Mouse (Mus musculus) urinary bladder, postnatal 14 days (tissue): ENCODE data around the gene Mpl.

Experiments
- DNase-seq: peaks from one replicate; pipeline ENCODE4 v3.0.0; 2021; ENCODE audit warnings: low spot score

Gene Mpl

DNA sequence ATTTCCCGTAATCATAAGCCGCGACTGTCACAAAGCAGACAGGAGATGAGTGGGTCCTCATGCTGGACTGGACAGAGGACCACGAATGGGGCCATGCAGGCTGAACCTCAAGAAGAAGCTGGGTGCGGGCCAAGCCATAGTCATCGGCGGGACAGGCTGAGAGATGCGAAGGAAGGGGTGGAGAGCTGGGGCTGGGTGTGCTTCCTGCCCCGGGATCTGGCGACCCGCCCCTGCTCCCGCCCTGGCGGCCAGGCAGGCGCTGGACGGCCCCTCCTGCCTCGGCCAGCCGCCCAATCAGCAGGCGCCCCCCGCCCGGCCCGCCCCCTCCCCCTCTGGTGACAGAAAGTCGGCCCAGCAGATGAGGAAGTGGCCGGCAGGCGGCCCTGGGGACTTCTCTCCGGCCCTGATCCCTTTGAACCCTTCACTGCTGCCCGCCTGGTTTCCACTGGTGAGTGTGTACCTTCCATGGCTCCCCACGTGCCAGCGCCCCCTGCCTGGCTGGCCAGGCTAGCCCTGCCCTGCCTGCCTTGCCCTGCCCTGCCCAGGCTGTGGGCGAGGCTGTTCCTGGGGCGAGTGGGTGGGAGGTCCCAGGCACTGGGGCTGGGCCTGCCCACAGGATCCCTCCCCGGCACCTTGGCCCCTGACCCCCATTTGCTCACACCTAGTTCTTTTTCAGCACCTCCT, 29.4 kb downstream of the Mpl start, which contains the start of gene Elovl1:
TSS of gene Elovl1 (plus strand) at position 326 of the 684 bp plus-strand sequence.
- peak; percentile 94 for DNase-seq

DNA sequence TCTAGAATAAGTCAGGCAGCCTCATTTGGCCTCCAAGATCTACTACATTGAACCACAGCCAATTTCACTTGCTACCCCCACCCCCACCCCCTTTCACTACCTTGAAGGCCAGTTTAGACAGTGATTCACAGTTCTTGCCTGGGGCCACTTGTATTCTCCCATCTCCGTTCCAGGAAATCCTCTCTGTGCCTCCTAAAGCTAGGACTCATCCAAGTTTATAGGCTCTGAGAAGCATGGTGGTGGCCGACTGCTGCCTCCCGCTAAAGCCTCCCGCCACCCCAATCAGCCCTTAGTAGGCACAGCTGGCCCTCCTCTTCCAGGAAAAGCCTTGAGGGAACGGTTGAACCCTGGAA, 29.9 kb downstream of the Mpl start:
- no peak for DNase-seq

DNA sequence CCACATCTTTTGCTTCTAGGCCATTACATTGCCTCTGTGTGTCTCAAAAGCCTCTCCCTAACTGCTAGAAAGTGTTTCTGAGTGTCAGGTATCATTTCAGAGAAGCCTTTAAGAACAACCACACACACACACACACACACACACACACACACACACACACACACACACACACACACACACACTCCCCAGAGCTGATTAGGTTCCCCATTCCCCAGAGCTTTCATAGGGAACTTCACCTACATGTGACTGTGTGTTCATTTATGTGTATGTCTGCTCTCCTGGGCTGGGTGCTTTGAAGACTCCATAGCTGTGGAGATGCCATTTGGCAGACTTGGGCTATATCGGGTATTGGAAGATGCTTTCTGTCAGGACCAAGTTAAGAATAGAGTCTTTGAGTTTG, 31.9 kb downstream of the Mpl start:
- DNase-seq: no peak

DNA sequence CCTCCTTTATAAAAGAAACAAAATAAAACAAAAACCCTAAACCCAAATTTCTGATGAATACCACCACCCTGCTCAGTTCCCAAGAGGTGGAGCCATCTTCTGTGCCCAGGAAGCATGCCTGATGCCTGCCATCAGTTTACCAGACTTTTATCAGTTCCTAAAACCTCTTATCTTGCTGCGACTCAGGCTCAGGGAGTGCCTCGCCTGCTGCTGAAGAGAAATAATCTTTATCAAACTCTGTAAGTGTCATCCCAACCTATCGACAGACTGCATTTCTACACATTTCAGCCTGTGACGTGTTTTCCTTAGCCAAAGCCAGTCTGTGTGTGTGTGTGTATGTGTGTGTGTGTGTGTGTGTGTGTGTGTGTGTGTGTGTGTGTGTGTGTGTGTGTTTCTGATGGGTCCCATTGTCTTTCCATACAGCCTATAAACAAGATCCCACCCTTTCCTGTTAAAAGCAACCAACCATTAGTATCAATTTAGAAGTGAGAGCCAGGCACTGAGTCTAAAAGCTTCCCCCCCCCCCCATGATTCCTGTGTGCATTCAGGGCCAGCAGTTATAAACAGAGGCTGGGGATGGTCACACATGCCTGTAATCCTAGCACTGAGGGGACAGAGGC, 32.7 kb downstream of the Mpl start:
- no peak for DNase-seq

DNA sequence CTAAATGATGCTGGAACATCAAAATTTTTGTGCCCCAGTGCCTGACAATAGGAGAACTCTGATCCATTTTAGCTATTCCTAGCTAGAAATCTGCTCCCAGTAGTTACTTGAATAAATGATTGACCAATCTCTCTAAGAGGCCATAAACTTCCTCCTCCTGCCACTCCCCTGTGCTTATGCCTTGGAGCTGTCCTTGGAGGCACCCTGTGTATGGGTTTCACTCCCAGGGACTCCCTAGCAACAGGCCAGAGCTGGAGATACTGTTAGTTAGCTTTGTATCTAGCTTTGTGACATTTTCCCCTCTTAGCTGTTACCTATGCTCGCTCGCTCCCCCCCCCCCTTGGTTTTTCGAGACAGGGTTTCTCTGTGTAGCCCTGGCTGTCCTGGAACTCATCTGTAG, 35.9 kb downstream of the Mpl start:
- no peak for DNase-seq

DNA sequence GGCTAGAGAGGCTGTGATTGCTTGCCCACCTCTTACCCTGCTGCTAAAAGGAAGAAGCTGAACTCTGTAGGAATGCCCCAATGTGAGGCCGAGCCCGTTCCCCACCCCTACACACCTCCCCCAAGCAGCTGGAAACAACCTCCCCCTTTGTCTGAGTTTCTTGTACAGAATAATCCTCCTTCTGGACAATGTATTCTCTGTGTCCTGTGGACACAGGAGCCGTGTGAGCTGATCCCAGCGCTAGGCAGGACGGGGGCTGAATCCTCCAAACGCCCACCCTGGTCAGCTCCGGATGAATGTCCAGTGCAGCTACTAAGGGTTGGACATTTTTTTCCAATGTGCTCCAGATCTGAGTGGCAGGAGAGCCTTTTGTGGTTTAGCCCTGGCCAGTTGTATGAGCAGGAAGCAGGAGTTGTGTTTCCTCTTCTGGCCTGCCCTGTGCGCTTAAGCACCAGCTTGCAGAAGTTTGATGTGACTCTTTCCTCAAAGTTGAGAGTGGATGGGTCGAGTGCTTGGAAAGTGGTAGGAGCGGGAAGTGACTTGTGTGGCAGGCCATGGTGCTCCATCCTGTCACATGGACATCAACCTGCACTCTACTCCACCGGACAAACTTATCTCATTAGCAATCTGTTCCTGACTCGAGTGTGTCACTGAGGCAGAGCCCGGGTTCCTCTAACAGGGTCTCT, 40.1 kb downstream of the Mpl start:
- no peak for DNase-seq

DNA sequence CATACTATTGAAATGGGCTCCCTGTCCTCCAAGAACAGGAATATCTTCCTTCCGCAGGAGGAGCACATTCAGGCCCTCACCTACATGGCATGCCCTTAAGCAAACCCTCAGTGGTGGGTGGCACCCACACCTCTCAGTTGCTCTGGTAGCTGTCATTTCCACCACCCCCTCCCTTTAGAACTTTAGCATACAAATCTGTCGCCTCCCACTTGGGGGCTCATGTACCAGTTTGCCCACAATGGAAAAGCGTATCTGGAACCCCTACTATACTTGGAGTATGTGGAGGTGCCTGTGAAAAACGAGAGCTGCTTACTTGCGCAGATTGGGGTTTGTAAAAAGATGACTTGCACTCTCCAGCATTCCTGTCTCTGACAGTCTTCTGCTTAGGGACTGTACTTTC, 41.0 kb downstream of the Mpl start:
- DNase-seq: no peak

DNA sequence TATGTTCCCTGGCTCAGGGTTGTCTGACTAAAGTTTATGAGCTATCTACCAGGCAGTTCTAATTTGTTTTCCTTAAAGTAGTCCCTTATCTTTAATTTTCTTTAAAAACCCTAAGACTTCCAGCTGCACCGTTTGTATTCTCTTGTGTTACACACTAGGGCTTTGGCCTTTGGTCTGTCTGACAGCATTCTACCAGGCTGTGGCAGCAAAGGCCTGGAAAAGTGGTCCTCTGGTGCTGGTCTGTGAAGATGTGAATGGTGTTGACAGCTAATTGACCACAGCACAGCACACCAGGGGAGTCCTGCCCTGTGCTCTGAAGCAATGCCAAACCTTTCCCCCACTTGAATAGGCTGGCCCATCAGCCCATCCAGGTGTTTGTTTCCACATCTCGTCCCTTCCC, 41.5 kb downstream of the Mpl start:
- DNase-seq: no peak

DNA sequence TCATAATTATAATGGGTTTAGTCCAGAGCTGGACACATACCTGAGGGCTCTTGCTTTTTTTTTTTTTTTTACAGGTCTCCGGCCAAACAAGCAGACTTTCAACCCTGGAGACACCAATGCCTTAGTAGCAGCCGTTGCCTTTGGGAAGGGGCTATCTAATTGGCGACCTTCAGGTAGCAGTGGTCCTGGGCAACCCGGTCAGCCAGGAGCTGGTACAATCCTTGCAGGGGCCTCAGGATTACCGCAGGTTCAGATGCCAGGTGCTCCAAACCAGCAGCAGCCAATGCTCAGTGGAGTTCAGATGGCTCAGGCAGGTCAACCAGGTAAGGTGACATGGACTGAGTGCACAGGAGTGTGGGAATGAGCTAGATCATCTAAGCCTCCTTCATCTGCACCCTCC, 43.8 kb downstream of the Mpl start:
- DNase-seq: no peak

DNA sequence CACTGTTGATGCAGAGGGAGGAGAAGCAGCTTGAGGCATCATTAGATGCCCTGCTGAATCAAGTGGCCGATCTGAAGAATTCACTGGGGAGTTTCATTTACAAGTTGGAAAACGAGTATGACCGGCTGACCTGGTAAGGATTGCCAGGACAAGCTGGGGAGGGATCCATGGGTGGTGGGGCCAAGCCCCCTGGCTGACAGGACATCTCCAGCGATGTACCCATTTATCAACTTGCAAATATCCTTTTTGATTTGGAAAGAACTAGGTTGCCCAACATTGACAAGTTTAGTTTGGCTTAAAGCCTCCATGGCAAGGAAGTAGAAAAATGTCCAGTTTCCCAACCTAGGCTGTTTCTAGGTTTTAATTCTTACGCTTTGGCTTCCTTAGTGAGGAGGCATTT, 46.4 kb downstream of the Mpl start:
- no peak for DNase-seq

DNA sequence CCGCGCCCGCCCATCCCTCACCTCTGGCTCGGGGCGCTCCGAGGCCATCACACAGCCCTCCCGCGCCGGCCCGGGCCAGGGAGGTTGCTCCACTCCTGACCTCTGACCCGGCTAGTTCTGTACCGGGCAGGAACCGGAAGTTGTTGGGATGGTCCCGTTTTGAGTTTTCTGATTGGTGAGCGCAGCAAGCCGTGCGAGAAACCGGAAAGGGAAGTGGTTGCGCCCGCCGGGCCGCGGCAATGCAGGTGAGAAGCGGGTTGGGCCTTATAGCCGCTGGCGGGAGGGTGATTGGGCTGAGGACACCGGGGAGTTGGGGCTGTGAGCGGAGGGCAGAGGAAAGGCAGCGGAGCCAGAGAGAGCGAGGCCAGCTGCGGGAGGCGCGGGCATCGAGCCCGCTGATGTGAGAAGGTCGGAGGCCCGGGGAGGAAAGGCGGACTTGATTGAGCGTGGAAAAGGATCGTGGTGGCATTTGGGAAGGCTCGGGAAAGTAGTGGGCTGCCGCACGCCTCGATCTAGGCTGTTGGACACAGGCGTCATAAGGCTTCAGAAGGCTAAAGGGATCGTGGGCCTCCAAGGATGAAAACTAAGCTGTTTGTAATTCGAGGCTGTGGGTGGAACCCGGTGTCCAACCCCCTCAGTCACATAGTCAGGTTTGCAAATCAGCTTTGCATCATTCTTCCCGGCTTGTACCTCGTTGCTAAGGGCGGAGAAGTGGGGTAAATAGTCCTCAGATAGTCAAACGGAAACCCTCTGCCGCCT, 48.0 kb downstream of the Mpl start, which contains the start of the genes Szt2 and Med8:
TSS of gene Szt2 (minus strand) at position 132 of the 759 bp plus-strand sequence.
TSS of gene Med8 (plus strand) at position 196 of the 759 bp plus-strand sequence.
- DNase-seq: peak; percentile 91

DNA sequence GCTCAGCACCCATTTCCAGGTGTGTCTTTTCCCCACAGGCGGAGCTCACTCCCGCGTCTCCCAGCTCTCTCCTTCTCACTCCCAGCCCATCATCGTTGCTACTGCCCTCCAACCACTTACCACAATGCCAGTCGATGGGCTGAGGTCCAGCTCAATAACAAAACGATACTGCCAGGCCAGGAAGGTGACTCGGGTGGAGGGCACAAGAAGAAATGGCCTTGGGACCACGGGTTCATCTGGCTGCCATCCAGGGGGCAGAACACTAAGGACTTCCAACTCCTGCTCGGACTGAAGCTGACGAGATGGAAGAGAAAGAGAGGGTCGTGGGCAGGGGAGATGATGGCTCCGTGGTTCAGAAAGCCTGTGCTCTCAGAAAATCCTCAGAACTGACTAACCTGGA, 54.6 kb downstream of the Mpl start:
- DNase-seq: no peak

DNA sequence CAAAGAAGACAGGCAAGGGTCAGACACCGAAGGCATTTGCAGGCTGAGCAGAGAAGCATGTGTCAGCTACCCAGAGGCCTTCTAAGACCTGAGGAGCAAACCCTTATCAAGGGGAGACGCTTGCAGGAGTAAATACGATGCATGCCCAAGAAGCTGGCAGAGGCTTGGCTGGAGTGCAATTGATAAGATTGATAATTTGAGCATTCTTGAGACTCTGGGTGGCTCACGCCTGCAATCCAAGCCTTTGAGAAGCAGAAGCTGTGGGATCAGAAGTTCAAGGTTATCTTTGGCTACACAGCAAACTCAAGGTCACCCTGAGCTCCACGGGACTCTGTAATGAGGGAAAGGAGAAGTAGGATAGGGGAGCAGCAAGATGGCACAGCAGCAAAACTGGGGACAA, 55.4 kb downstream of the Mpl start:
- no peak for DNase-seq

DNA sequence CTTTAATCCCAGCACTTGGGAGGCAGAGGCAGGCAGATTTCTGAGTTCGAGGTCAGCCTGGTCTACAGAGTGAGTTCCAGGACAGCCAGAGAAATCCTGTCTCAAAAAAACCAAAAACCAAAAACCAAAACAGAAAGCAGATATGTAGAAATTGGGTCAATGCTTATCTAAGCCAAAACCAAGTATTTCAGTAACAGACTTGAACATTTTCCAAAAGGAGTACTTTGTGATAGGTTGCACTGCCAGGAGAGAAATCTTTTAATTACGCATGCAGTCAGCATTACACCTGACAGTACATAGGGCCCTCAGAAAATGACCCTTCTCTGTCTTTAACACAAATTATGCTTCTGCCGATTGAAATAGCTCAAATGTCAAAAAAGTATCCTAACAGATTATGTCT, 55.9 kb downstream of the Mpl start:
- no peak for DNase-seq

DNA sequence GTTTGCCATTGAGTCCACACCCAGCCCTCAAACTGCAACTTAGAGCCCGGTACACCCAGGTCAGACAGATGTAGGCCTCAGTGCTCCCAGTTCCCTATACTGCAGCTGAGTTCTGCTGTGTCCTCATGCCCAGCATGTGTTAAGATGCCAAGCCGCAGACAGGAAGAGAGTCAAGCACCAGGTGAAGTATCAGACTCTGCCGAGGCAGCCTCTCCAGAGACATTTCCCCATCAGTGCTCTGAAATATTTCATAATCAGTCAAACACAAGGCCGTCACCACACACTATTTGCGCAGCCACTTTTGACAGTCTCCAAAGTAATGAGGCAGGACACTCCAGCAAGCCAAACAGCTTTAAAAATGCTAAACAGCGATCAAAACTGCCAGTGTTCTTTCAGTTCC, 58.9 kb downstream of the Mpl start:
- no peak for DNase-seq

DNA sequence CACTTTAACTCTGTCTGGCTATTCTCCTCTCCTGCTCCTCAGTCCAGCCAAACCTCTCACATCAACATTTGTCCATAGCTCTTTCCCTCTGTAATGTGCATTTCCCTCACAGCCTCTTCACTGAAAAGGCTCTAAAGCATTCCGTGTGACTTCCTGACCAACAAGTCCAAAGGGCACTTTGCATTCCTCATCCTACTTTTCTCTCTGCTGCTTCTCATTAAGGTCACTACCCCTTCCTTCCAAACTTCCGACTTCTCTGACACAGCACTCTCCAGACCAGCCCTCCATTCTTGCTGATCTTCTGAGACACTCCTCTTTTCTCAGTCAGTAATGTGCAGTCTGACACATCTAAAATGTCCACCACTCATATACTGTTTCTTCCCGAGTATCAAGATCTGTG, 60.9 kb downstream of the Mpl start:
- DNase-seq: no peak

DNA sequence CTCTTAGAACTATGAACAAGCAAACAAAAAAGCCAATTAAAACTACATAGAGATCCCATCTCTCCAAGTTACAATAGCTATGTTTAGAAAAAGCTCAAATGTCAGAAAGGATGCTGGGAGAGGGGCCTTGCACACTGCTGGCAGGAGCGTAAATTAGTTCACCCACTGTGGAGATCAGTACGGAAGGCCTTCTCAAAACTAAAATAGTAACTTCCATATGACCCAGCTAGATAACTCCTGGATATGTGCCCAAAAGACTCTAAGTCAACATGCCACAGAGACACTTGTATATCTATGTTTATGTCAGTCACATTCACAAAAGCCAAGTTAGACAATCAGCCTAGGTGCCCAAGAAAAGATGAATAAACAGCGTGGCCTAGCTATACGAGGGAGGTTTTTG, 62.0 kb downstream of the Mpl start:
- DNase-seq: no peak

DNA sequence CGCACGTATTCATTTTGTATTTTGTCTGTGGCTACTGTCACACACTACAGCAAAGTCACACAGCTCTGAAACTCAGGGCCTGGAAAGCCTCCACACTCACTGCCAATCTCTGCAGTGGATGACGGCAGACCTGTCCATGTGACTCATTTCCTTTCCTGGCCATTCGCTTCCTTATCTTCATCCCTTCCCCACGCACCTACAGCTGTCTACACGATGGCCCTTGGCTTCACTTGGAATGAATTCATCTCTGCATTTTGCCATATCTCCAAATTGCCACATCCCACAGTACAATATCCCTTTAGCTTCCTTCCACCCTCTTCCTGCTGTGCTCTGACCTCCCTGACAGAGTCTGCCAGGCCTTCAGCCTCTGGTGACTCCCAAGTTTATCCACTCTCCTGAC, 62.8 kb downstream of the Mpl start:
- DNase-seq: no peak
